Mouse (Mus musculus): Measurements from ENCODE around the gene Olfr577.

Gene Olfr577

GRCm38 (mm10) chr7:102975843-102976242, at the start of gene Olfr577:
TSS of gene Olfr577 (minus strand) at chr7:102975943.
- DNase-seq: no peak

- no peak for DNase-seq
Measured at GRCm38 (mm10) chr7:102989224-102989623, 13.5 kb upstream of the Olfr577 start, which contains the start of gene Olfr578. TSS of gene Olfr578 (minus strand) at chr7:102989324.

- no peak for DNase-seq
Measured at GRCm38 (mm10) chr7:102974399-102974798, 1.3 kb downstream of the Olfr577 start.

- DNase-seq: no peak
Measured at GRCm38 (mm10) chr7:102962360-102962759, 13.4 kb downstream of the Olfr577 start, which contains the start of gene Olfr576. TSS of gene Olfr576 (plus strand) at chr7:102962660.

GRCm38 (mm10) chr7:102958593-102958992, 17.1 kb downstream of the Olfr577 start, which contains the start of gene Olfr575:
TSS of gene Olfr575 (minus strand) at chr7:102958775.
- DNase-seq: no peak

GRCm38 (mm10) chr7:102958137-102958536, 17.6 kb downstream of the Olfr577 start:
- no peak for DNase-seq

GRCm38 (mm10) chr7:102950732-102951131, 25.0 kb downstream of the Olfr577 start:
- no peak for DNase-seq

GRCm38 (mm10) chr7:102948167-102948566, 27.6 kb downstream of the Olfr577 start, which contains the start of gene Olfr574:
TSS of gene Olfr574 (plus strand) at chr7:102948467.
- DNase-seq: no peak

- DNase-seq: no peak
Measured at GRCm38 (mm10) chr7:102943417-102943816, 32.3 kb downstream of the Olfr577 start.

GRCm38 (mm10) chr7:102942475-102942874, 33.3 kb downstream of the Olfr577 start, which contains the start of gene Olfr573-ps1:
TSS of gene Olfr573-ps1 (minus strand) at chr7:102942575.
- no peak for DNase-seq

- no peak for DNase-seq
Measured at GRCm38 (mm10) chr7:102927105-102927504, 48.6 kb downstream of the Olfr577 start.

- DNase-seq: no peak
Measured at GRCm38 (mm10) chr7:102924109-102924508, 51.6 kb downstream of the Olfr577 start, which contains the start of gene Olfr572. TSS of gene Olfr572 (plus strand) at chr7:102924409.
